Mouse (Mus musculus) ES-Bruce4 (cell line): ENCODE data around the gene Kcnk7. TPM values are rescaled to one million over a fixed set of nuclear protein-coding genes. Genes with fewer than 3 reads are reported as not detected.

ENCODE experiments used
- H3K27ac ChIP-seq: 2 replicates; pipeline ENCODE4 v1.5.1; 2012; ENCODE audit warnings: low read length, inconsistent platforms; ENCODE audit not compliant: insufficient read depth
- H3K27me3 ChIP-seq: 2 replicates; pipeline ENCODE4 v1.6.1; 2012; ENCODE audit warnings: mild to moderate bottlenecking, low read length, inconsistent platforms; ENCODE audit not compliant: control insufficient read depth, poor library complexity, insufficient read depth, severe bottlenecking
- H3K36me3 ChIP-seq: 2 replicates; pipeline ENCODE4 v1.6.1; 2012; ENCODE audit warnings: inconsistent platforms, mild to moderate bottlenecking, low read length, moderate library complexity; ENCODE audit not compliant: control insufficient read depth, poor library complexity, insufficient read depth, severe bottlenecking
- H3K4me1 ChIP-seq: one replicate; pipeline ENCODE4 v1.8.1; 2011; ENCODE audit warnings: low read length; ENCODE audit not compliant: control insufficient read depth, insufficient read depth
- H3K4me3 ChIP-seq: 2 replicates; pipeline ENCODE4 v1.5.1; 2011; ENCODE audit warnings: low read depth, mild to moderate bottlenecking, low read length
- H3K9ac ChIP-seq: 2 replicates; pipeline ENCODE4 v1.6.1; 2012; ENCODE audit warnings: low read depth, mild to moderate bottlenecking, inconsistent platforms; ENCODE audit not compliant: poor library complexity, severe bottlenecking
- H3K9me3 ChIP-seq: replicated peaks from 2 replicates; pipeline ENCODE4 v1.6.1; 2012; ENCODE audit warnings: mild to moderate bottlenecking, low read length, inconsistent platforms; ENCODE audit not compliant: control insufficient read depth, poor library complexity, insufficient read depth, severe bottlenecking
- CTCF ChIP-seq: IDR thresholded peaks from one replicate; pipeline ENCODE4 v1.8.1; 2011; ENCODE audit warnings: low read depth, low read length
- EP300 ChIP-seq: IDR thresholded peaks from 2 replicates; pipeline ENCODE4 v1.6.1; 2011; ENCODE audit warnings: low read depth, low read length; ENCODE audit not compliant: insufficient read depth
- POLR2A ChIP-seq: IDR thresholded peaks from one replicate; pipeline ENCODE4 v1.8.1; 2011; ENCODE audit warnings: low read length; ENCODE audit not compliant: insufficient read depth
- polyA plus RNA-seq: library from polyadenylated mRNA; stranded (reverse); fragments of >200 nt; gene quantifications from 2 replicates; pipeline ENCODE4 v1.2.4, GENCODE M21; 2011; ENCODE audit warnings: low read depth; ENCODE audit not compliant: missing spikeins, insufficient read depth, insufficient read length

The Kcnk7 gene
- not detected in 2 replicates for polyA plus RNA-seq

DNA sequence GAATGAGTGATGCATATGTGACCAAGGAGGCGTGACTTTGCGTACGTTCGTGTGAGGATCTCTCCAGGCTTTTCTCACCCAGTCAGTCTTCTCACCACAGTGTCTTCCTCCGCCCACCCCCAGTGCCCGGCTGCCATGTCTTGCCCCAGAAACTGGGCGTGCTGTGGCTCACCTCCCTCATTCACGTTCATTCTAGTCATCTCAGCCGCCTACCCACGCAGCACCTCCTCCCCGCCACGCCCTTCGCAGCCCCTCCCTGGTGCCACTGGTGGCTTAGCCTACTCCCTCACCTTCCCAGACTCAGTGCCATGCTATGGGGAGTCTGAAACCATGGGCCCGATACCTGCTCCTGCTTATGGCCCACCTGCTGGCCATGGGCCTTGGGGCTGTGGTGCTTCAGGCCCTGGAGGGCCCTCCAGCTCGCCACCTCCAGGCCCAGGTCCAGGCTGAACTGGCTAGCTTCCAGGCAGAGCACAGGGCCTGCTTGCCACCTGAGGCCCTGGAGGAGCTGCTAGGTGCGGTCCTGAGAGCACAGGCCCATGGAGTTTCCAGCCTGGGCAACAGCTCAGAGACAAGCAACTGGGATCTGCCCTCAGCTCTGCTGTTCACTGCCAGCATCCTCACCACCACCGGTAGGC, at the start of gene Kcnk7:
TSS of gene Kcnk7 (plus strand) at position 205 of the 638 bp plus-strand sequence.
- 0 out of 2 replicates have a peak within 1 kb of the TSS, but pooled peaks have one; percentile 28 for H3K9ac ChIP-seq
- H3K4me3 ChIP-seq = no peak within 1 kb of the TSS
- H3K9me3 ChIP-seq = no peaks in the 10 kb centered on the region
- no peaks in the 10 kb centered on the region for H3K27me3 ChIP-seq
- peaks cover 4% of the 10 kb centered on the region for H3K4me1 ChIP-seq
- no peak within 1 kb of the TSS for H3K27ac ChIP-seq
- no peak for TF ChIP-seq EP300
- TF ChIP-seq POLR2A = no peak
- no peak for TF ChIP-seq CTCF
- H3K36me3 ChIP-seq = no peaks in the 10 kb centered on the region

DNA sequence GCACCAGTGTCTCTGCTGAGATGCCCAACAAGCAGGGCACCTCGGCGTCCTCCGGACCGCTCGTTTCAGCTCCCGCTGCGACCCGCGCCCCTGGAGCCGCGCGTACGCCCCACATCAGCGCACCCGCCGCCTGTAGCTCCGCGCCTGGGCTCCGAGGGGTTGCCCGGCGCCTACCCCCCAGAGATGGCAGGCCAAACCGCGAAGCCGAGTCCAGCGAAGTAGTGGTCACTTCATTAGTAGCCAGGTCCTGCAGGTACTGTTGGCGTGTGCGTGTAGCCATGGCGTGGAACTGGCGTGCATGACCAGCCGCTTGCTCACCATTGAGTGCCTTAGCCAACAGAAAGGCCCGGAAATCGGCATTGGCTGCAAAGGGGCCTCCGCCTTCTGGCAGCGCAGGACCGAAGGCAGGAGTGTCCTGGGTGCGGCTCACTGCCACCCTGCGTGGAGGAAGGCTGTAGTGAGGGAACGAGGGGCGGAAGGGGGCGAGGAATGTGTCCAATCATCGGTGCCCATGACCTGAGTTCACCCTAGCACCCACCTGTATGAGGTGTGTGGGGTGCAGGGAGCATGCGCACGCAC, 49.4 kb upstream of the Kcnk7 start:
- H3K4me1 ChIP-seq = no peaks in the 10 kb centered on the region
- no peak overlapping the region for H3K27ac ChIP-seq
- peak overlapping the region; percentile 73 for H3K4me3 ChIP-seq
- H3K9me3 ChIP-seq = no peaks in the 10 kb centered on the region
- H3K36me3 ChIP-seq = no peaks in the 10 kb centered on the region
- H3K27me3 ChIP-seq = no peaks in the 10 kb centered on the region
- peak overlapping the region; percentile 49 for H3K9ac ChIP-seq
- TF ChIP-seq CTCF (no peak), EP300 (no peak)

DNA sequence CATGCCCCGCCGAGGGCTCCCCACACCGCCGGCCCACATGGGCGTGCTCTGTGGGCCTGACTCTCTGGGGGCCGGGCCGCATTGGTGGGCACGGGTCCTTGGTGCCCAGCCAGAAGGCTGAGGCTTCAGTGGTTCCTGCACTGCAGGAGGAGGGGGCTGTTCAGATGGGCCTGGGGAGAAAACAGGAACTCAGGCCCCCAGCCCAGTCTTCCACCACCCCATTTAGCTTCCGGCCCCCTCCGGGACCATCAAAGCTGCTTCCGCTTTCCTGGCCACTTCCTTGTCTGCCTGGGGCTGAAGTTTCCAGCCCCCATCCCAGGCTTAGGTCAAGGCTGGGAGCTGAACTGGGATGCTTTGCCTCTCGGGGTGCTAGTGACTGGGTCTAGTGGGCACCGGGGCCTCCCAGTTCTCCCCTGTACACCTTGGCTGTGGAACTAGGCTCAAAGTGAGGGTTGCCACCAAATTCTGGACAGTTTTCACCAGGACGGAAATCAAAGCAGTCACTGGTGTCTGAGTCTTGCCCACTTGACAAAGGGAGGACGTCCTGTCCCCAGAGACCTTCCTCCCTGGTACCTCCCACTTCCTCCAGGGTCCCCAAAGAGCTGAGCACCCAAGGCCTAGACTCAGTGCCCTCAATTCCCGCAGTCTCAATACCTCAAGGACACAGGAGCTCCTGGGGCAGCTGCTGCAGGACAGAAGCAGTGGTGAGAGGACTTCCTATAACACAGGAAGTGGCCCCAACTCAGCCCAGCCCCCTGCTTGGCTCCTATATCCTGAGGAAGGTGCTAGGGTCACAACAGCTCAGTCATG, 43.0 kb upstream of the Kcnk7 start:
- H3K4me1 ChIP-seq = peaks cover 2% of the 10 kb centered on the region
- H3K9ac ChIP-seq = peak overlapping the region; percentile 46; the same call in 1 of the 2 replicates
- H3K36me3 ChIP-seq = no peaks in the 10 kb centered on the region
- no peaks in the 10 kb centered on the region for H3K27me3 ChIP-seq
- no peaks in the 10 kb centered on the region for H3K9me3 ChIP-seq
- TF ChIP-seq POLR2A (no peak), CTCF (no peak), EP300 (no peak)
- peak overlapping the region; percentile 11 for H3K4me3 ChIP-seq
- H3K27ac ChIP-seq = no peak overlapping the region

DNA sequence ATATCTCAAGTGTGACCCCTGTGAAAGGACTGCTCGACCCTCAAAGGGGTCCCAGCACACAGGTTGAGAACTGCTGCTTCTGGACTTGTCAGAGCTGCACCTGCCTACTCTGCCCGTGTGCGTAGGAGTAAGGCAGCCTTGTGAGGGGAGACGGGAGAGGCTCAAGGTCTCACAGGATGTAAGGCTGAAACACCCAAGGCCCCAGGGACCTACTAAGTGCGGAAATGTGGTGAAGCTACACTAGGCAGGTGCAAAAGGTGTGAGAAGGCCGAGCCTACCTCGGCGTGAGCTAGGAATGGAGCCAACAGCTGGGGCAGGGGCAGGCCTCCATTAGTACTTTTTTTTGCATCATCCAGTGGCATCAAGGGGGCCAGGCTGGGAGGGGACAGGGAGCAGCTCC, 41.9 kb upstream of the Kcnk7 start:
- Histone ChIP-seq H3K27me3 (no peaks in the 10 kb centered on the region), H3K4me1 (peaks cover 2% of the 10 kb centered on the region), H3K36me3 (no peaks in the 10 kb centered on the region), H3K9me3 (no peaks in the 10 kb centered on the region), H3K4me3 (no peak overlapping the region), H3K9ac (no peak overlapping the region), H3K27ac (no peak overlapping the region)
- TF ChIP-seq POLR2A (no peak), CTCF (no peak), EP300 (no peak)

DNA sequence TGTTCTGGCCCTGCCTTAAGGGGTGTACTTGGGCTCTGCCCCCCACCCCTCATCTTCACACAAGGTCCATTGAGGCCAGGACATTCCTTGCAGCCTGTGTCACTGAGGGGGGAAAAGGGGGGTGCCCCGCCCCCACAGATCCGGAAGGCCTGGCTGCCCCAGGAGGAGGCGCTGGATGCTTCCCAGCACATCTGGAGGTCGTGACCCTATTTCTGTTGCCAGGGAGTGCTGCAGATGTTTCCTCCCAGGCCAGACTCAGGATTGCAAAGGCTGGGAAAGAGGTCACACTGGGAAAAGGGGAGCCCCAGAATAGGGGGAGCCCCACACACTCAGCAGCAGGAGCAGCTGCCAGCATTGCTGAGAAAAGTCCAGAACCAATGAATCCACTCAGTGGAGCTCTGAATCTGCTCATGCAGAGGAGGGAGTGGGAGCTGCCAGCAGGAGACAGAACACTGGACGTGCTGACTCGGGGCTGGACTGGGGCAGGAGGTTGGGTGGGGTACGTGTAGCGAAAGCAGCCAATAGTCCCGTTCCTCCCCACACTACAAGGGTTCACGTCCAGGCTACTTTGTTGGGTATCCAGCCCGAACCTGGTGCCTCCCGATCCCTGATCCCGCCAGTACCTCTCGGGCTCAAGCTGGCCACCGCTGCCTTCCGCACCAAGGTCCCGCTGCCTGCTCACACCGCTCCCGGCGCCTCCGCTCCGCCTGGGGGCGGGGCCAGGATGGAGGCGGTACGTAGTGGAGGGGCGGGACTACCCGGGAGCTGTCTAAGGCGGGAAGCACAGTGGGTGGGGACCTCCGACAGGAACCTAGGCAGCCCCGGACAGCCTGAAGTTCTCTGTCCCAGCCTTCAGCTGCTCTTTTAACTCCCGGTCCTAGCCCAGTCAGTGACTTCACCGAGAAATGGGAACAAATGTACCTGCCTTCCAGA, 40.9 kb upstream of the Kcnk7 start, which contains the start of gene Sipa1:
TSS of gene Sipa1 (minus strand) at position 727 of the 933 bp plus-strand sequence.
- no peaks in the 10 kb centered on the region for H3K27me3 ChIP-seq
- TF ChIP-seq CTCF = no peak
- TF ChIP-seq POLR2A = peak; percentile 58
- no peak for TF ChIP-seq EP300
- H3K36me3 ChIP-seq = no peaks in the 10 kb centered on the region
- H3K4me3 ChIP-seq = peak within 1 kb of the TSS; percentile 71
- no peaks in the 10 kb centered on the region for H3K9me3 ChIP-seq
- no peak within 1 kb of the TSS for H3K27ac ChIP-seq
- peak within 1 kb of the TSS; percentile 10 for H3K9ac ChIP-seq
- peaks cover 2% of the 10 kb centered on the region for H3K4me1 ChIP-seq
